Mouse (Mus musculus): ENCODE results near the gene Gse1.

- TF ChIP-seq POLR2A (IDR thresholded peaks at IDR 0.05; ENCODE audit: low read depth, low read length) (no peak), CTCF (IDR thresholded peaks at IDR 0.05; ENCODE audit: extremely low read depth, insufficient read length, insufficient replicate concordance, low read depth, low read length) (no peak)
Observed at GRCm38 (mm10) chr8:120439309-120439708, 211.1 kb downstream of the Gse1 start.
